Mouse (Mus musculus): ENCODE data around the gene Ktn1.

DNA sequence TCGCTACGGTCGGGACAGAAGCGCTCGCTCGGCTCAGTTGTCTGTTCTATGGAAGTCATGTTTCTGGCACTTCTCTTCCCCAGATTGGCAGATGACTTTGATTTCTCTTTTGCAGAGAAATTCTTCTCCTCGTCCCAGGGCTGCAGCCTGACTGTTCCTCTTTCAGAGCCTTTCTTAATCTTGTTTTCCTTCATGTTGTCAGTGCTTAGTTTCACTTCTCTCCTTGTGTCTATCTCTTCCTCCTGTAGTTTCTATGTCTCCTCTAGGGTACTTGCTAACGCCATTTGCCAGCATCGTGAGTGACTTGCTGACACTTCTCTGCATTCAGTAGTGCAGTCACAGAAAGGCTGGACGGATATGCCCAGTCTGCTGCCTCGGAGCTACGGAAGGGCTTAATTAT is 87.1 kb downstream of the Ktn1 start:
- TF ChIP-seq FLI1 (IDR thresholded peaks at IDR 0.05; ENCODE audit: low read length), result no peak
- TF ChIP-seq GATA1 (IDR thresholded peaks at IDR 0.05; ENCODE audit: borderline replicate concordance, low read length), result no peak

Data from megakaryocyte, embryonic 14.5 days (primary cell).